Mouse (Mus musculus): ENCODE measurements at regions not wholly inside any gene's neighbourhood (a gene's known extent, or its start where the extent isn't known, plus 50 kb on each side); places are given as distances from the start of the nearest gene placed in this dataset.

- in situ Hi-C loops (cut with MseI, MboI) = no loop called here
Measured at GRCm38 (mm10) chr8:92302694-92303093, 54.7 kb upstream of the Irx5 start.

DNA sequence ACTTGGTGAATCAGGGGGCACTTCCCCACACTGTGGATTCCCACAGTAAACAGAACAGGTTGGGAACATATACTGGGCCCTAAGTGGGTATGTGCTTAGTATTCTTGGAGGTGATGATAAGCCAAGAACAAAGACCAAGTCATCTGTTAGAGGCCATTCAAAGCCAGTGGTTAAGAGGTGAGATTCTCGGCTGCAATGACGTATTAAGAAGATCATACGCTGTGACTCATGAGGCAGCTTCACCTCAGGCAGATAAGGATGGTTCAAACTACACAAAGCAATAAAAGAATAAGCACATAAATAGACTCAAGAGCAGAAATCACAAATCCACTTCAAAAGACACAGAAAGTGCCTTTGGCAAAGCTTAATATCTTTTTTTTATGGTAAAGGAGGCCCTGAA, 56.4 kb upstream of the Irx5 start:
- in situ Hi-C loops (cut with MseI, MboI) = no loop called here

- in situ Hi-C loops (cut with MseI, MboI) = no loop called here
Measured at GRCm38 (mm10) chr8:92286841-92287811, 70.3 kb upstream of the Irx5 start.

GRCm38 (mm10) chr8:92275755-92276154, 81.7 kb upstream of the Irx5 start:
- in situ Hi-C loops (cut with MseI, MboI) = no loop called here

DNA sequence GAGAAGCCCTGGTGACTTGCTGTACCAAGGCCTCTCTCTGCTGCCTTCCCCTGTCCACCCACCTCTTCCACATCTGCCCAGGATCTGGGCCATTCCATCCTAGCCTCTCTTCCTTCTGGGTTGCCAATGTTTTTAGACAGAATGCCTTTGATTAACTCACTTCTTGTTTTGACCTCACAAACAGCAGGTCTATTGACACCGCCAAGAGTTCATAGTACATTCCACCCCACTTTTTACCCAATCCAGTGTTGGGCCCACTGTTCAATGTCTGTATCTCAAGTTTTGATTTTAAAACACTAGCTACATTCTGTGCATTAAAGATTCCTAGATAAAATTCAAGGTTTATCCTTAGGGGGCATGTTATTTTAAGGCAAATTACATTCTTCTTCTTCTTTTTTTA, 84.7 kb upstream of the Irx5 start:
- in situ Hi-C loops (cut with MseI, MboI) = no loop called here

- in situ Hi-C loops (cut with MseI, MboI) = no loop called here
Measured at GRCm38 (mm10) chr8:92272073-92272472, 85.4 kb upstream of the Irx5 start.

GRCm38 (mm10) chr8:92270636-92271035, 86.8 kb upstream of the Irx5 start:
- in situ Hi-C loops (cut with MseI, MboI) = no loop called here

DNA sequence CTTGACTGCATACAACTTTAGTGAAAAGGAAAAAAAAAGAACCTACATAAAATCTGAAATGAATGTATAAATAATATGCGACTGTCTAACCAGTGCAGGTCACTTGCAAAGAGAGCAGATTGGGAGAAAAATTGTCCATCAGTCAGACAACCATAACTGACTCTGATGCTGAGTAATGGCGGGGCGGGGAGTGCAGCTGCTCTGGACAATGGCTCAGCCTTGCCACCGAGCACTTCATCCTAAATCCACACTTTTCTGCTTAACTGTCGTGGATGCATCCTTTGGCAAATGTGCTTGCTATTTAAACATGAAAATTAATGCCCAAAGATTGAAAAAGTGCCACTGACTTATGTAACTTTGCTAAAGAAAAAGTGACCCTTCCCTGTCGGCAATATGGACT, 90.0 kb upstream of the Irx5 start:
- in situ Hi-C loops (cut with MseI, MboI) = no loop called here

- in situ Hi-C loops (cut with MseI, MboI) = no loop called here
Measured at GRCm38 (mm10) chr8:92260056-92260455, 97.4 kb upstream of the Irx5 start.

GRCm38 (mm10) chr8:92258258-92258657, 99.2 kb upstream of the Irx5 start:
- in situ Hi-C loops (cut with MseI, MboI) = no loop called here

- in situ Hi-C loops (cut with MseI, MboI) = no loop called here
Measured at GRCm38 (mm10) chr8:92252597-92253375, 104.6 kb upstream of the Irx5 start.

GRCm38 (mm10) chr8:92246301-92246700, 111.1 kb upstream of the Irx5 start:
- in situ Hi-C loops (cut with MseI, MboI) = no loop called here

DNA sequence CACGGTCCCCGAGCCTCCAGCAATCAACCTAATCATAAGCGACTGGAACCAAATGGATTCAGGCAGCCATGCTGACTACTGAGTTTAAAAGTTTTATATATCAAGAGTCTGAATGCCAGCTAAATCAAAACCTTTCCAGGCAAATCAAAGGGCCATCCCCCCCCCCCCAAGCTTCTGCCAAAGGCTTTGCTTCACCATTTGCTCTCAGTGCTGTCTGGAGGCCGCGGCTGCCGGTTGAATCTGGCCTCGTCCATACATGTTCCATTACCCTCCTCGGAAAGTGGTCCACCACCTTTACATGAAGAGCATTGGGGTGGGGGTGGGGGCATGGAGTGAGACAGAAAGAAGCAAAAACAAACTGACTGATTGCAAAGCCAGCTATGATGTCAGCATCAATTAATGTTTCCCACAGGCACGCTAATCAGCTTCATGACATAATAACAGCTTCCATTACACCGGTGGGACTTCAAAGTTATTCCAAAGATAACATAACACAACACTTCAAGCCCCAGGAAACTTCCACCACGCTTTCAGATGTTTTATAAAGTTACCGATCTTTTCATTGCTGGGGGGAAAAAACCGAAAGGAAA, 116.6 kb upstream of the Irx5 start:
- in situ Hi-C loops (cut with MseI, MboI) = no loop called here

DNA sequence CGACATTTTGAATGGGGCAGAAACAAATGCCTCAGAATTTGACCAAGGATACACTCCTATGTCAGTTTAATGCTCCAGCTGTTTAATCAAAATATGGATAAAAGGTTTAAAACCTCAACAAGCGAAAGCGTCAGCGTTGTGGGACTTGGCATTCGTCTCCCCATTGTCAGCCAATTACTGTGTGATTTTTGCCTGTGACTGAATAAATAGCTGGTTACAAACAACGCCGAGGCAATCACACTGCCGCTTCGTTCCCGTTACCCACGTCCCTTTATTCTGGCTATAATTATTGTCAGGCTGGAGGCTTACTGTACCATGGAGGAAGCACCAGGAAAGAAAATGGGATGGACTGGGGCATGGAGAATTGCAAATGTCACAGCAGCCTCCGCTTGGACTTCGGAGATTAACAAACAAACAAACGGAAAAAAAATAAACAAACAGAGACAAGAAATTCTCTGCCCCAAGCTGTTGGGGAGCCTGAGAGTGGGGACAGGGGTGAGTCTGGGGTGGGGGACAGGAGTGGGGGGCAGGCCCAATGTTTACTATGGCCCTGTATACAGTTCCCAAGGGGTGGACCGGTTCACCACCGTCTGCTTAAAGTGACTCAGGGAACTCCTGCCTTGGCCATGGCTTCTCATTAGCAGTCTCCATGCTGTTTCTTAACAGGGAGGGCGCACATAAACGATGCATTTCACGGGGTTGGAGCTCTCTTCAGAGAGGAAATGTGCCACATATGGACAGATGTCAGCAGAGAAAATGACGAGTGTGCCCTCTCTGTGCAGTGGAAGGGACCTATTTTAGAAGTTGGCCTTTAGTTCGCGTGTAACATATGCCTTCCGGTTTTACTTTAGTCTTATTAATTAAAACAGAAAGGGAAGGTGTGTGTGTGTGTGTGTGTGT, 125.8 kb upstream of the Irx5 start:
- in situ Hi-C loops (cut with MseI, MboI) = no loop called here

DNA sequence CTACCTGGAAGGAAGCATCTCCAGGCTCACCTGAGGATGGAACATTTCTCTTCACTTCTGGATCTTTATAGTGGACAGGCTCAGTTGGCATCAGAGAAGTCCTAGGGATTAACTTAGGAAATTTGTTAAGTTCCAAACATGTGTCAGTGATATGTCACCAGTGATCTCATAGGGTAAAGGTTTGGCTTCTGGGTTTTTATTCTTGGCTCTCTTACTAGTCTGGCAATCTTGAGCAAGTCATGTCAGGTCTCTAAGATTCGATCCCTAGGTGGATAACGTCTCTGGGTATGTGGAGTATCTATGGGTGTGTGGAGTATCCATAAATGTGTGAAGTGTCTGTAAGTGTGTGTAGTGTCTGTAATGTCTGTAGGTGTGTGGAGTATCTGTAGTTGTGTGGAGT, 127.9 kb upstream of the Irx5 start:
- in situ Hi-C loops (cut with MseI, MboI) = no loop called here

DNA sequence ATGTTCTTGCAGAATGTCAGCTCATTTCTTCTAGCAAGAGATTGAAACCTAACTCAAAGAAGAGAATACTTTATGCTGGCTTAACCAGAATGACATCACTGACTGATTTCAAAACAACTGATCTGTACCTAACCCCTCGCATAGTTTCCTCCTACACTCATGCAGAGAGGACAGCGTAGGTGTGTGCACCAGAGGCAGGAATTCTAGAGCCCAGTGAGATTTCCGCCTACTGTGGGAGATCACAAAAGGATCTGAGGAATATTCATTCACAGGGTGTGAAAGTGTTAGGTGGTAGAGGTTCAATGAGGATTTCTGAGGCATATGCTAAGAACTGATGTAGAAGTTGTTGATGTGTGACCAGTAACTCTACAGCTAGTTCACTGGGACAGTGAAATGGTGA, 132.5 kb upstream of the Irx5 start:
- in situ Hi-C loops (cut with MseI, MboI) = no loop called here

- in situ Hi-C loops (cut with MseI, MboI) = no loop called here
Measured at GRCm38 (mm10) chr8:92222992-92223391, 134.4 kb upstream of the Irx5 start.

- in situ Hi-C loops (cut with MseI, MboI) = no loop called here
Measured at GRCm38 (mm10) chr8:92219181-92219890, 138.1 kb upstream of the Irx5 start.

DNA sequence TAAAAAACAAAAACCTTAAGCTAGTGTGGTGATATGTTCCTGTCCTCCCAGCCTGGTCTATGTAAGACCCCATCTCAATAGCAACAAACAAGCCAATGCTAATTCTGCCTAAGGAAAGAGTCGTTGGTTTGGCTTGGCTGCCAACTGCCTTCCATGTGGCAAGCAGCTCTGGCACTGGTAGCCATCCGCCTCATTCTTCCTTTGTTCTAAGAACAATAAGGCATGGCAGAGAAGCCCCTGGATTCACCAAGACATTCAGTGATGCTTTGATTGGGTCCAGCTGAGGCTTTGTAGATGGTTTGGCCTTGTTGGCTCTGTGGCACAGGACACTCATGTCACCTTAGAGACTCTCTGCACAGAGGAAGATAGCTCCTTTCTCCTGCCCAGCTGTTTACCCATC, 139.9 kb upstream of the Irx5 start:
- in situ Hi-C loops (cut with MseI, MboI) = no loop called here

DNA sequence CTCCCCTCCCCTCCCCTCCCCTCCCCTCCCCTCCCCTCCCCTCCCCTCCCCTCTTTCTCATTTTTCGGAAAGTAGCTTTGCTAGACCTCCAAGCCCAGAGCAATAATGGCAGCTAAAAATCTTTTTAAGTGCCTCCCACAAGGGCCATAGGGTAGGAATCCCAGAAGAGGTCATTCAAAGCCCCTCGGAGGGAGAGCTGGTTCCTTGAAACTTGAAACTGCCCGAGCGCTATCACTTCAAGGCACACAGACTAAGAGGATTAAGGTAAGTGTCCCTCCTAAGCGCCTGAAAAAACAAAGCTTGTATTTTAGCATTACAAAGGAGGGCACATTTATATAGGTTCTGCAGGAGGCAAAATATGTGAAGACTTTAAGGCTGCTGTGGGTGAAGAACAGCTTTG, 141.2 kb upstream of the Irx5 start:
- in situ Hi-C loops (cut with MseI, MboI) = no loop called here

Measured in mouse trophoblast stem cell (cell line).